Mouse (Mus musculus): ENCODE measurements around the gene Lamtor4.

- TF ChIP-seq CTCF (IDR thresholded peaks at IDR 0.05; ENCODE audit: extremely low read depth, insufficient read length, insufficient replicate concordance, low read depth, low read length) (no peak), POLR2A (IDR thresholded peaks at IDR 0.05; ENCODE audit: low read depth, low read length) (no peak)
Observed at GRCm38 (mm10) chr5:138241511-138241910, 13.8 kb upstream of the Lamtor4 start.
